Mouse (Mus musculus) forebrain, embryonic 12.5 days (tissue): ENCODE data around the gene Ttll10. TPM values are rescaled to one million over a fixed set of nuclear protein-coding genes. Genes with fewer than 3 reads are reported as not detected.

ENCODE experiments used
- ATAC-seq: fragments of 200-750 bp; cut with Nextera tagmentation; 2 replicates; pipeline ENCODE4 v1.8.0; 2017; ENCODE audit warnings: moderate TSS enrichment; ENCODE audit not compliant: low FRiP score
- H3K27ac ChIP-seq: fragments of 300-500 bp; sonication (generic); 2 replicates; pipeline ENCODE4 v1.5.1; 2016; ENCODE audit warnings: mild to moderate bottlenecking
- H3K27me3 ChIP-seq: fragments of 300-500 bp; sonication (generic); 2 replicates; pipeline ENCODE4 v1.6.1; 2016; ENCODE audit warnings: mild to moderate bottlenecking
- H3K36me3 ChIP-seq: fragments of 300-500 bp; sonication (generic); replicated peaks from 2 replicates; pipeline ENCODE4 v1.6.1; 2016; ENCODE audit warnings: mild to moderate bottlenecking
- H3K4me1 ChIP-seq: fragments of 300-500 bp; sonication (generic); 2 replicates; pipeline ENCODE4 v1.6.1; 2016
- H3K4me2 ChIP-seq: fragments of 300-500 bp; sonication (generic); 2 replicates; pipeline ENCODE4 v1.6.1; 2016; ENCODE audit warnings: mild to moderate bottlenecking, moderate library complexity
- H3K4me3 ChIP-seq: fragments of 300-500 bp; sonication (generic); replicated peaks from 2 replicates; pipeline ENCODE4 v1.5.1; 2016; ENCODE audit warnings: mild to moderate bottlenecking
- H3K9ac ChIP-seq: fragments of 300-500 bp; sonication (generic); 2 replicates; pipeline ENCODE4 v1.6.1; 2016; ENCODE audit warnings: mild to moderate bottlenecking
- H3K9me3 ChIP-seq: fragments of 300-500 bp; sonication (generic); 2 replicates; pipeline ENCODE4 v1.6.1; 2016
- WGBS: fragments of 180-500 bp; shearing (Covaris S2); methylation state at CpG from one replicate; pipeline ENCODE4 v1.1.7; 2016; 5-methylcytosine and 5-hydroxymethylcytosine counted together
- polyA plus RNA-seq: library from polyadenylated mRNA; unstranded; fragments of >200 nt; fragmentation: Nextera tagmentation; extraction: Ambion mirVana; gene quantifications from 2 replicates; pipeline ENCODE4 v1.2.1, GENCODE M21; 2016

Ttll10 gene
- polyA plus RNA-seq, 1 experiment from 2014 or later: 0.37 TPM

GRCm38 (mm10) chr4:156063861-156064509 is 4.8 kb upstream of the Ttll10 start:
- 1% methylated on average over 4 of the region's 4 CpGs for WGBS
- no peak overlapping the region for H3K4me2 ChIP-seq
- H3K36me3 ChIP-seq: no peaks in the 10 kb centered on the region
- ATAC-seq: no peak
- H3K27ac ChIP-seq: 0 out of 2 replicates have a peak overlapping the region, but pooled peaks have one; percentile 10
- H3K9ac ChIP-seq: no peak overlapping the region
- H3K4me1 ChIP-seq: peaks cover 8% of the 10 kb centered on the region
- H3K27me3 ChIP-seq: peaks cover 3% of the 10 kb centered on the region; the same call in 1 of the 2 replicates
- H3K9me3 ChIP-seq: no peaks in the 10 kb centered on the region
- no peak overlapping the region for H3K4me3 ChIP-seq

- Histone ChIP-seq H3K27ac (no peak overlapping the region), H3K4me1 (peaks cover 8% of the 10 kb centered on the region), H3K4me3 (no peak overlapping the region), H3K36me3 (no peaks in the 10 kb centered on the region), H3K9ac (no peak overlapping the region), H3K9me3 (no peaks in the 10 kb centered on the region), H3K4me2 (no peak overlapping the region), H3K27me3 (peaks cover 6% of the 10 kb centered on the region; the same call in 1 of the 2 replicates)
- ATAC-seq: no peak
- 44% methylated on average over 10 of the region's 10 CpGs for WGBS
Measured at GRCm38 (mm10) chr4:156059713-156060112, 499 bp upstream of the Ttll10 start.

DNA sequence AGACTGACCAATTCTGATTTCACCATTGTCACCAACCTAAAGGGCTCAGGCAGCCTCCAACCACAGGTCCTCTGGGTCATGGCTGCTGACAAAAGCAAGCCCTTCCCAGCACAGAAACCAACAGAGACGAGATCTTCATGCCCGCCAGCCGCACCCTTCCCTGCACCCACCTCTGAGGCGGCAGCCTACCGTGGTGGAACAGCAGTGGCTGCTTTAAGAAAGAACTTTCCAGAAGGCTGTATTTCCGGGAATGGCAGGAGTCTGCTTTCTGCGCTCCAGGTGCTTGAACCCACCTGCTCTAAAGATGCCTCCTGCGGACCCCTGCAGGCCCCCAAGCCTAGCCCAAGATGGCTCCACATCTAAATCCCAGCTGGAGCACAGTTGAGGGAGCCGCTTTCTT is 388 bp downstream of the Ttll10 start:
- no peak overlapping the region for H3K9ac ChIP-seq
- ATAC-seq: no peak
- no peak overlapping the region for H3K27ac ChIP-seq
- 77% methylated on average over 9 of the region's 9 CpGs for whole genome bisulfite sequencing
- no peaks in the 10 kb centered on the region for H3K36me3 ChIP-seq
- peaks cover 3% of the 10 kb centered on the region for H3K4me1 ChIP-seq
- no peaks in the 10 kb centered on the region for H3K9me3 ChIP-seq
- peaks cover 6% of the 10 kb centered on the region; the same call in 1 of the 2 replicates for H3K27me3 ChIP-seq
- no peak overlapping the region for H3K4me2 ChIP-seq
- H3K4me3 ChIP-seq: no peak overlapping the region; the same call in 1 of the 2 replicates

DNA sequence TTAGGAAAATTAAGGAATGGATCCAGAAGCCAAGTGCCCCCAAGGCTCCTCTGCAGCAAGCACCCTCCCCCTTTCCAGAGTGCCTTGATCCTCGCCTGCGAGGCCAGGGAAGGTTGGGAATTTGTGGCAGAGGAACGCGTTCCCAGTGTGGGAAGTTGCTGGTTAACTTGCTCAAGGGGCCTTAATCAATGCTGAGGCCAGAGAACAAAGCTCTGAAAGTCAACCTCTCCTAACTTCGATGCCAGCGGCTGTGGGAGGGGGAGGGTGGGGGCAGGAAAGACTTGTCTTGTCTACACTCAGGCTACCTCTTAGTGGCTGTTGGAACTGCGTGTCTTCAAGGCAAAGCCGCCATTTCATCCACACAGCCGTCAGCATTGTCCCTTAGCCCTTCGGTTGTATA is 1.5 kb downstream of the Ttll10 start:
- Histone ChIP-seq H3K4me3 (no peak overlapping the region), H3K9ac (no peak overlapping the region), H3K27me3 (peaks cover 6% of the 10 kb centered on the region; the same call in 1 of the 2 replicates), H3K9me3 (no peaks in the 10 kb centered on the region), H3K4me1 (no peaks in the 10 kb centered on the region), H3K27ac (no peak overlapping the region), H3K36me3 (no peaks in the 10 kb centered on the region), H3K4me2 (no peak overlapping the region)
- 76% methylated on average over 10 of the region's 10 CpGs for WGBS
- ATAC-seq: no peak

GRCm38 (mm10) chr4:156055173-156055572 is 4.0 kb downstream of the Ttll10 start:
- WGBS: 92% methylated on average over 5 of the region's 5 CpGs
- peaks cover 6% of the 10 kb centered on the region for H3K27me3 ChIP-seq

GRCm38 (mm10) chr4:156054606-156055005 is 4.6 kb downstream of the Ttll10 start:
- Histone ChIP-seq H3K9me3 (no peaks in the 10 kb centered on the region), H3K9ac (no peak overlapping the region), H3K4me2 (no peak overlapping the region), H3K27ac (no peak overlapping the region), H3K27me3 (peaks cover 6% of the 10 kb centered on the region), H3K4me1 (no peaks in the 10 kb centered on the region), H3K4me3 (no peak overlapping the region), H3K36me3 (no peaks in the 10 kb centered on the region)
- 94% methylated on average over 6 of the region's 6 CpGs for WGBS
- ATAC-seq: no peak

More at GRCm38 (mm10) chr4:156055173-156055572, 4.0 kb downstream of the Ttll10 start:
- no peak for ATAC-seq
- H3K4me3 ChIP-seq: no peak overlapping the region
- H3K4me1 ChIP-seq: no peaks in the 10 kb centered on the region
- no peaks in the 10 kb centered on the region for H3K36me3 ChIP-seq
- no peak overlapping the region for H3K27ac ChIP-seq
- no peak overlapping the region for H3K4me2 ChIP-seq
- H3K9me3 ChIP-seq: no peaks in the 10 kb centered on the region
- no peak overlapping the region for H3K9ac ChIP-seq

GRCm38 (mm10) chr4:156054130-156054529 is 5.1 kb downstream of the Ttll10 start:
- H3K4me2 ChIP-seq: no peak overlapping the region

DNA sequence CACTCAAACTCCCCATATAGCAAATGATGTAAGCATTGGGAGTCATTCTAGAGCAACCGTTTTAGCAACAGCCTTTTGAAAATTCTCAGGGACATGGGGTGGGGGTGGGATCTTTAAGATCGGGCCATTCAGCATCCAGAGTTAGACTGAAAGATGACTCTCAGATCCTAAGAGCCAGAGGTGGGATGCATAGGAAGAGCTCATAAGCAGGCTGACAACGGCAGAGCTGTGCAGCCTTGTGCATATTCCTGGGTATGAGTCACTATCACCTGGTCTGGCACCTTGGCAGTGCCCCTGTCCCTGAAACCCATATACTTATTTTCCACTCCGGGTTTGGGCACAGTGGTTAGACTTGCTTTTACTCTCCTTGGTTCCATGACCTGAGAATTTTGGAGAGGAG is 6.1 kb downstream of the Ttll10 start:
- H3K27ac ChIP-seq: no peak overlapping the region
- H3K9me3 ChIP-seq: no peaks in the 10 kb centered on the region
- ATAC-seq: no peak
- no peak overlapping the region for H3K4me3 ChIP-seq
- no peak overlapping the region; the same call in 1 of the 2 replicates for H3K9ac ChIP-seq
- H3K4me2 ChIP-seq: no peak overlapping the region
- H3K27me3 ChIP-seq: peaks cover 3% of the 10 kb centered on the region
- no peaks in the 10 kb centered on the region for H3K4me1 ChIP-seq
- H3K36me3 ChIP-seq: no peaks in the 10 kb centered on the region
- WGBS: 91% methylated on average over 4 of the region's 4 CpGs

More at GRCm38 (mm10) chr4:156054130-156054529, 5.1 kb downstream of the Ttll10 start:
- WGBS: 85% methylated on average over 4 of the region's 4 CpGs
- H3K36me3 ChIP-seq: no peaks in the 10 kb centered on the region
- no peak for ATAC-seq
- H3K27me3 ChIP-seq: peaks cover 5% of the 10 kb centered on the region
- H3K4me3 ChIP-seq: no peak overlapping the region
- H3K9me3 ChIP-seq: no peaks in the 10 kb centered on the region
- H3K27ac ChIP-seq: no peak overlapping the region
- no peaks in the 10 kb centered on the region for H3K4me1 ChIP-seq
- H3K9ac ChIP-seq: no peak overlapping the region

DNA sequence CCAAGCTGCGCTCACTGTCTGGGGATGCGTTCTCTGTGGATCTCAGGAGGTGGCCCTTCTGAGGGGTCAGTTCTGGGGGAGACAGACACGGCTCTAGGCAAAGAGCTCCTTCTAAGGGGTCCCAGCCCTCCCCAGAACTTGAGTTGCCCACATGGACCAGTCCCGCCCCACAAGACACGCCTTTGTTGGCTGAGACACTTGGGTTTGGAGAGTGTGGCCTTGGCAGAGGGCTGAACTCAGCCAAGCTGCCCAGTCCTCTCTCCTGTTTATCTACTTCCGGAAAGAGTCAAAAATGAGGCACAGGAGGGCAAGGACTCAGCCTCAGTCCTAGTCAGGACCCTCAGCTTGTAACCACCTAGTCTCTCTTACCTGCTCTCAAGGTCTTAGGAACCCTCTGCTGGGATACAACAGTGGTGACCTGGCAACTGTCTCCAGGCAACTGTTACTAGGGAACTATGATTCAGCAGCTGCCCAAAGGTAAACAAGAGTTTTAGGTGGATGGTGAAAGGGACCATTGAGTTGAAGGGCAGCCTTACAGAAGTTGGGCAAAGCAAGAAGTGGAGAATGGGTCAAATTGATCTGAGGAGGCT is 8.7 kb downstream of the Ttll10 start:
- no peak overlapping the region for H3K4me3 ChIP-seq
- ATAC-seq: no peak
- 80% methylated on average over 6 of the region's 6 CpGs for WGBS
- no peaks in the 10 kb centered on the region for H3K4me1 ChIP-seq
- H3K36me3 ChIP-seq: no peaks in the 10 kb centered on the region
- no peaks in the 10 kb centered on the region for H3K9me3 ChIP-seq
- H3K27ac ChIP-seq: no peak overlapping the region
- H3K4me2 ChIP-seq: no peak overlapping the region
- no peak overlapping the region for H3K9ac ChIP-seq
- H3K27me3 ChIP-seq: no peaks in the 10 kb centered on the region; the same call in none of the 2 replicates

- no peak for ATAC-seq
- no peak overlapping the region for H3K9ac ChIP-seq
- H3K4me2 ChIP-seq: no peak overlapping the region
- WGBS: 90% methylated on average over 3 of the region's 3 CpGs
- H3K9me3 ChIP-seq: no peaks in the 10 kb centered on the region
- no peak overlapping the region for H3K4me3 ChIP-seq
- H3K4me1 ChIP-seq: no peaks in the 10 kb centered on the region
- no peak overlapping the region for H3K27ac ChIP-seq
- no peaks in the 10 kb centered on the region for H3K36me3 ChIP-seq
- no peaks in the 10 kb centered on the region; the same call in none of the 2 replicates for H3K27me3 ChIP-seq
Measured at GRCm38 (mm10) chr4:156049779-156050178, 9.4 kb downstream of the Ttll10 start.

DNA sequence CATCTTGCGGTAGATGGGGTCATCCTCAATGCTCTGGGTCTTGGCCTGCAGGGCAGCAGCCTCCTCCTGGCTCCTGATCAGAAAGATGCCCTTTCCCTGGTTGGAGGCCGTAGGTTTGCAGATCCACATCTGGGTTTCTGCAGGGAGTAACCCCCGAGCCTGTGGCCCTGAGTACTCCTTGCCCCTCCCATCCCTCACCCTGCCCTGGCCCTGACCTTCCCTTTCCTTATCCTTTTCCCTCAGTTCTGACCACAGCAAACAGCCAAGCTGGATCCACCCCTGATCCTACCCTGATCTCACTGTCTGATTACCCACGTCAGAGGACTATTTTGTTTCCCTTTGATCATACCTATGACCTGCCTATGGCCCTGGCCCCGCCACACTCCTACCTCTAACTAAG is 14.5 kb downstream of the Ttll10 start:
- Histone ChIP-seq H3K27ac (no peak overlapping the region), H3K4me3 (no peak overlapping the region), H3K36me3 (no peaks in the 10 kb centered on the region), H3K4me1 (no peaks in the 10 kb centered on the region), H3K27me3 (no peaks in the 10 kb centered on the region), H3K9ac (no peak overlapping the region), H3K4me2 (no peak overlapping the region), H3K9me3 (no peaks in the 10 kb centered on the region)
- 81% methylated on average over 5 of the region's 5 CpGs for WGBS
- ATAC-seq: no peak

- peak overlapping the region; percentile 44 for H3K4me2 ChIP-seq
- H3K27ac ChIP-seq: no peak overlapping the region
- H3K9me3 ChIP-seq: no peaks in the 10 kb centered on the region
- peak overlapping the region; percentile 28 for H3K4me3 ChIP-seq
- peaks cover 34% of the 10 kb centered on the region for H3K4me1 ChIP-seq
- no peaks in the 10 kb centered on the region for H3K36me3 ChIP-seq
- WGBS: 5% methylated on average over 25 of the region's 25 CpGs
- ATAC-seq: no peak
- H3K27me3 ChIP-seq: peaks cover 32% of the 10 kb centered on the region
- H3K9ac ChIP-seq: 0 out of 2 replicates have a peak overlapping the region, but pooled peaks have one; percentile 17
Measured at GRCm38 (mm10) chr4:156034901-156035300, 24.3 kb downstream of the Ttll10 start.

DNA sequence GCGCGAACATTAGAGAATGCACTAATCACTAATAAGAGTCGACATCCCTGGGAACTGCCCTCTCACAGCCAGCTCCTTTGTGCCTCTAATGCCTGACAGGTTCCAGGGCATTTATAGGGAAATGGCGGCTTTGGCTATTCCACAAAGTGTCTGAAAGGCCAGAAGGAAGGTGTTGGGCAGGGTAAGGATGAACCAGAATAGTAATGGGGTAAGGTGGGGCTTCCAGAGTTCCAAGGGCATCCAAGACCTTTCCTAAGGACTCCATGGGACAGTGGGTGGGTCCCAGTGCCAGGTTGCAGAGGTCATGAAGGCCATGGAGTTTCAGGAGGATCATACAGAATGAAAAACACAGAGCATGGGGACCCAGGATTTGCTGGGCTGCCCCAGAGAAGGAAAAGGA is 24.9 kb downstream of the Ttll10 start:
- ATAC-seq: no peak
- Histone ChIP-seq H3K4me2 (no peak overlapping the region), H3K4me3 (peak overlapping the region; percentile 28), H3K9ac (no peak overlapping the region), H3K36me3 (no peaks in the 10 kb centered on the region), H3K27me3 (peaks cover 32% of the 10 kb centered on the region), H3K9me3 (no peaks in the 10 kb centered on the region), H3K4me1 (peaks cover 34% of the 10 kb centered on the region), H3K27ac (no peak overlapping the region)
- 52% methylated on average over 4 of the region's 4 CpGs for whole genome bisulfite sequencing
